Mouse (Mus musculus) testis, postnatal 10 days (tissue): ENCODE results near the gene Olfr890.
"Not testable (repeated sequence)": the region's sequence is repeated elsewhere in the genome, so short reads cannot be mapped to it uniquely, and the experiment has no call there.

Experiments
- DNase-seq: peaks from one replicate; pipeline ENCODE4 v3.0.0; 2021; ENCODE audit warnings: low spot score

The Olfr890 gene

DNA sequence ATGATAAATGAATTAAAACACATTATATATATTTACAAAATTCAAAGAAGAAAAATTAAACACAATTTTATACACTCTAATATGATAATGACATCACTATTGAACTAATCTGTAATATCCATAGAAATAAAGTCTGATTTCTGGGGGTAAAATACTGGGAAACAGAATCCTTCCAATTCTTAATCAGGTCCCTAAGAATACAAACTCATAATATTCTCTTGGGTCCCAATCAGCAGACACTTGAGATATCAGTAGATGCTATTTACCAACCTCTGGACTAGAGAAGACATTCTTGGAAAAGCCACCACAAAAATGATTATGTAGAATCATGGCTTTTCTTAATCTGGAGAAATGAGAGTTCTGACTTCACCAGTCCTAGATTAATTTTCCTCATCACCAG, at the start of gene Olfr890:
TSS of gene Olfr890 (plus strand) at position 301 of the 400 bp plus-strand sequence.
- DNase-seq: no peak

DNA sequence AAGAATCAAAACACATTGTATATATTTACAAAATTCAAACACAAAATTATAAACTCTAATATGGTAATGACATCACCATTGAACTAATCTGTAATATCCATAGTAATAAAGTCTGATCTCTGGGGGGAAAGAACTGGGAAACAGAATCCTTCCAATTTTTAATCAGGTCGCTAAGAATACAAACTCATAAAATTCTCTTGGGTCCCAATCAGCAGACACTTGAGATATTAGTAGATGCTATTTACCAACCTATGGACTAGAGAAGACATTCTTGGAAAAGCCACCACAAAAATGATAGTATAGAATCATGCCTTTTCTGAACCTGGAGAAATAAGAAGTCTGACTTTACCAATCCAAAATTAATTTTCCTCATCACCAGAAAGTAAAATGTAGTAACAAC, 34.5 kb upstream of the Olfr890 start, which contains the start of gene Olfr888:
TSS of gene Olfr888 (plus strand) at position 301 of the 400 bp plus-strand sequence.
- no peak for DNase-seq

- no peak for DNase-seq
Measured at GRCm38 (mm10) chr9:38114898-38115297, 27.4 kb upstream of the Olfr890 start, which contains the start of gene Olfr889. Olfr889 (plus strand) TSS chr9:38115198.

GRCm38 (mm10) chr9:38168341-38168740, 26.0 kb downstream of the Olfr890 start:
- not testable (repeated sequence) for DNase-seq

DNA sequence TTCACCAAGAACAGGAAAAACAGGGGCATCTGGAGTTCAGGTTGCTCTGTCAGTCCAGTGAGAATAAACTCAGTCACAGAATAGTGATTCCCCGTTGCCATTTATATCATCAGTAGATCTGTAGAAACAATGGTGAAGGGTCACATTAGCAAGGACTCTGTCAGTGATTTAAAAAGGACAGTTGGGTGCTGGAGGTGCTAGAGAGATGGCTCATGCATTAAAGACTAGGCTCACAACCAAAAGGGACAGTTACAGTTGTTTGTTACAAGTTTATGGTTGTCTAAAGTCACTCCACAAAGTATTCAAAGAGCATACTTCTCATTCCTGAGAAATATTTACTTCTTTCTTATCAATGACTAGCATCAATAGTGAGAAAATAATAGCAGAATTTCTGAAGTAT, 38.4 kb downstream of the Olfr890 start, which contains the start of gene Olfr891:
TSS of gene Olfr891 (minus strand) at position 101 of the 400 bp plus-strand sequence.
- no peak for DNase-seq
